Mouse (Mus musculus): ENCODE measurements around the gene Kng2. TPM values are rescaled to one million over a fixed set of nuclear protein-coding genes. Genes with fewer than 3 reads are reported as not detected.
"Not testable (repeated sequence)": the region's sequence is repeated elsewhere in the genome, so short reads cannot be mapped to it uniquely, and the experiment has no call there.

The Kng2 gene
- total RNA-seq (2021) = 8.1 and 9.0 TPM in 2 replicates
- long read RNA-seq, transcript Kng2-203 (11 exons, 1,577 nt) = major isoform, 121 of 172 reads
- long read RNA-seq, transcript Kng2-201 (11 exons, 1,591 nt) = minor isoform, 5 of 172 reads
- long read RNA-seq, partial matches to known transcripts = 4 of 172 reads
- long read RNA-seq, other reads (novel, unspliced or antisense) = 41 of 172 reads

- not testable (repeated sequence) for DNase-seq
These were observed at the start of gene Kng2 for GRCm38 (mm10) chr16:23028966-23029600. Gene Kng2 (minus strand): TSS chr16:23029482.

DNA sequence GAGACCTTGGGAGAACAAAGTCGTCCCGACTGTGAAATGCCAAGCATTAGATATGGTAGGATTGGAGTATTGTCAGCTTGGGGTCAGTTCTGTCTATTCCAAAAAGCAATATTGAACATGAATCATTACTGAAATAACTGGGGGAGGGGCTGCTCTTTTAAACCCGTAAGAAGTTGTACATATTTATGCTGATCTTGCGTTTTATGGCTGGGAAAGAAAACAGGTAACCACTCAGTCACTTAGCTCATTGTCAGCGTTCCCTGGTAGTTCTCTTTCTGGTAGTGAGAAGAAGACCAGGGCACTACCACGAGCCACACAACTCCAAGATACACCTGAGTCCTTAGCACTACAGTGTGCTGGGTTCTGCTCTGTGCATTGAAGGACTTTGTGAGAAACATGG lies 48.2 kb upstream of the Kng2 start:
- DNase-seq = not testable (repeated sequence)

- DNase-seq = not testable (repeated sequence)
These were observed 31.6 kb upstream of the Kng2 start for GRCm38 (mm10) chr16:23060781-23061325.

- not testable (repeated sequence) for DNase-seq
These were observed 30.3 kb upstream of the Kng2 start for GRCm38 (mm10) chr16:23059630-23060029.

DNA sequence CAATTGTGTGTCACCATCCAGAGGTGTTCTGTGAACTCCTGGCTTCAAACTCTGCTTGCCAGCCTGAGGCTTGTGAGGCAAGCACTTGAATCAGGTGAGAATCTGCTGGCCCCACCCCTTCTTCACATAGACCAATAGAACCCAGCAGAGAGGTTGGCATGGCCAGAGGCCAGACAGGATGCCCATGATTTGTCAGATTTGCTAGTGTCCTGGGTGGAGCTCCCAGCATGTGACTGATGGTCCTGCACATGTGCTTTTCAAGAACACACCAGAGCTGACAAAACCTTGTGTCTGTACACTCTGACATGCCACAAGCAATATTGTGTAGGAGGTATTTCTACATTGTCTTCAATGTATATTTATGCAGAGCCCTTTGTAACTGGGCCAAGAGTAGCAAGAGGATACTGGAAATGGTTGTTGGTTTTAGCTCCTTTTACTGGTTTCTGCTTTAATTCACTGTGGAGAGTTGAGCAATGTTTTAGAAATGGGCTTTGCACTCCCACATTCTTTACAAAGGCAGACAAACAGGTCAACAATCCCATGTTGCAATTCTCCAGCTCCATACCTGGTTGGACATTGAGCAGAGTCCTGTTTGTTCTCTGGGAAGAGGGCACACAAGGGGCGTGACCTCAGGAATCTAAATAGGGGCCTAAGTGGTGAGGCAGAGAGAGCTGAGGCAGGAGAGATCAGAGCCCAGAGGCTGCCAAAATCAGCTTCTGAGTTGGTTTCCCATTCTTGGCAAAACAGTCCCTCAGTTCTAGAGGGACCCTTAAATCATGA lies 28.6 kb upstream of the Kng2 start, which contains the start of gene Kng1:
TSS of gene Kng1 (plus strand) at position 198 of the 780 bp plus-strand sequence.
- not testable (repeated sequence) for DNase-seq

DNA sequence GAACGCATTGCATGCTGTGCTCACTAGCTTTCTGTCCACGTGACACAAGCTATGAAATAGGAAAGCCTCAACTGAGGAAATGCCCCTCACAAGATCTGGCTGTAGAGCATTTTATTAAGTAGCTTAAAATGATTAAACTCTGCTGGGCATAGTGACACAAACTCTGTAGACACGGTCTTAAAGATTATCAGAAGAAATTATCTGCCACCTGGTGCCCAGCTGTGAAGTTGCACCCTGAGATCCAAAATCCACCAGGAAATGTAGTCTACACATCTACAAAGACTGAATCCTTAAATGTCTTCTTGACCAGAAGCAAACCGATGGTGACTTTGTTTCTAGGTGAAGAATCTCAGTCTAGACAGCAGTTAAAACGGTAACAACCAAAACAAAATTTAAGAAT lies 17.0 kb upstream of the Kng2 start:
- no peak for DNase-seq

DNA sequence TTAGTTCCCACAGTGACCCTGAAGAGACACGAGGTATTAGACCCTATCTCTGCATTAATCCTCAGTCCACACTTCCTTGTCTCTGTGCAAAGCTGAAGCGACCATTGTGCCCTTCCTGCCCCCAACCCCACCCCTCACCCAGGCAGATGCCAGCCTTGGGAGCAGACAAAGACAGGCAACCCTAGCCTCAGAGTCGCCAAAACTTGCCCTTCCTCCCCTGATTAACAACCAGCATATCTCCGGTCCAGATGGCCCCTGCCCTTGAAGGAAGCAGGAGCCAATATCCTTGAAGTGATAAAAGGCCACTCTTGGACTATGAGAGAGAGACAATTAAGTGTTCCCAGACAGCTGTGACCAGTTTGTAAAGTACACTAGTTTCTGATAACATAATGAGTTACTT lies 11.6 kb upstream of the Kng2 start:
- no peak for DNase-seq

DNA sequence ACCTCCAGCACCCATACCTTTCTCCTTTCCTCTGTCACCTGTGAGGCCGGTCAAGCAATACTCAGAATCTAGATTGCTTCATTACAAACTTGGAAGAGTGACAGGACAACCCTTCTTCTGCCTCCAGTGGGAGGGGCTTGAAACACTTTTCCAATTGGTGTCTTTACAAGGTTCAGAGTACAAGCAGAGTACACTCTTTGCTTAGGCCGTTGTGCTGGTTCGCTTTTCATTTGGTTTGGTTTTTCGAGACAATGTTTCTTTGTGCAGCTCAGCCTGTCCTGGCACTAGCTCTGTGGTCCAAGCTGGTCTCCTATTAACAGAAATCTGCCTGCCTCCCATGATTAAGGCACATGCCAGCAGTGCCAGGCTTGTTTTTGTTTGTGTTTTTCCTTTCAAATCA lies 10.0 kb upstream of the Kng2 start:
- DNase-seq = no peak

DNA sequence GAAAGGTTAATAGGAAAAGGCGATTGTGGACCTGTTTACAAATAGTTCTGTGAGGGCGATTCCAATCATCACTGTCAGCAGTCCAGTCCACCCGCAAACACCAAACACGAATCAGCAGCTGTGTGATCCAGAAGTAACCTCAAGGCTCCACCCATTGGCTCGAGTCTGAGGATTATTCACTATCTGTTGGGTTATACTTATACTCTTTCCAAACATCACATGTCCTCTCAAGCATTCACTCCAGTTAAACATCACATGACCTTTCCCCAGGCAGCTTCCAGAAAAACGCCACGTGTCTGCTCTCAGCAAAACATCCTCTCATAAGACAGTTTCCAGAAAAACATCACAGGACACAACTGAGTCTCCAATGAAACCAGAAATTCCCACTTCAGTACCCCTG lies 8.5 kb upstream of the Kng2 start:
- DNase-seq = no peak

- DNase-seq = no peak
These were observed 4.4 kb upstream of the Kng2 start for GRCm38 (mm10) chr16:23033673-23034072.

DNA sequence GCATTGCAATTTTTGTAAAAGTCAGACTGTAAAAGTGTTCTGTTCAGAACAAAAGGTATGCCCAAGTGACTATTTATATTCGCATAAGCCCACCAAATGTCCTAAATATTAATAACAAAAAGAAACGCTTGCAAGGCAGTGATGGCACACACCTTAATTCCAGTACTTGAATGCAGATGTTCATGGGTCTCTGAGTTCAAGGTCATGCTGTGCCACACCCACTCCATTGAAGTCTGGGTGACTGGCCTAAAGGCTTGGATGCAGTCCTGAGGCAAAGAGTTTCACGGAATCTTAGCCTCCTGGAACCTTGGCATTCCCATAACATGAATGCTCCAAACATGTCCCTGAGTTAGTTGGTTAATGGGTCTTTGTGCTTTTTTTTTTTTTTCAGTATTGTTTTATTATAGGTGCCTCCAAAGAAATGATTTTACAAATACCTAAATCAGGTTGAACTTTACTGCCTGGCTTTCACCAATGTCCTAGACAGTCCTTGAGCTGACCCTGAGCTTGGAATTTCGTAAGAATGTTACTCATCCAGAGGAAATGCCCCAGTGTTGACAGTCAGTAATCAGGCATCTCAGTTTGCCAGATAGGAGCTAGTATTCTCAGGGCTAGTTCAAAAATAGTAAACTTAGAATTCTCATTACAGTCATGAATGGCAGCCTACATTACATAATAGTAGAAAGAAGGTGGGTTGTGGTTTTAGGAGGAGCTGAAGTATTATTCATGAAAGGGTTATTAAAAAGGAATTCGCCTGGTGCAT lies 1.6 kb upstream of the Kng2 start:
- no peak for DNase-seq

DNA sequence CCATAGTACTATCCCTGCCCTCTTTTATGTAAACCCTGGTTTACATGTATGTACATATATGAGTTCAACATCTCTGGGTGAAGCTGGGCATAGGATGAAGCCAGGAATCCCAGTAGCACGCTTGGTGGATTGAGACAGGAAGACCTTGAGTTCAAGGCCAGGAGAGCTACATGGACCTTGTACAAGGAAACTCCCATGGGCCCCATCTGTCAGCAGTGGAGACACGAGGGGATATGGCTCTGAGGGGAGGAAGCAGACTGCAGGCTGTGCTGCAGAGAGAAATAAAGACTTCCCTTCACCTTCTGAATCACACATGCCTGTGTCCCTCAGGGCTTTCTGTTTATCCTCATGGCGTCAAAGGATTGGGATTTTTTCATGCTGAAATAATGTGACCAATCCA lies 1.9 kb downstream of the Kng2 start:
- DNase-seq = not testable (repeated sequence)

DNA sequence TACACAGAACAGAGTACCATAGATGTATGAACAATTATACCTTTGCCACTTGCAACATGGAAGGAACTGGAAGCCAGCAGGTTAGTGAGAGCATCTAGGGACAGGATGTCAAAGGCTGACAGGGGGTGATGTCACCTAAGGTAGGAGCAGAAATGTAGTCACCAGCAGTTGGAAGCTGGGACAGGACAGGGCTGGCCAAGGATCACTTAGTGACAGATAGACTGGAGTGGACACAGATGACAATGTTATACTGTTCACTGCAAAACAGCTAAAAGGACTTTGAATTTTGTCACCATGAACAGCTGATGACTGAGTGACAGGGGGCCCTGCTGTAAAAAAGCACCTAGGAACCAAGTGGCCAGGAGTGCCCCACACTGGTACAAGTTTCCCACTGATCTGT lies 2.7 kb downstream of the Kng2 start:
- DNase-seq = no peak

DNA sequence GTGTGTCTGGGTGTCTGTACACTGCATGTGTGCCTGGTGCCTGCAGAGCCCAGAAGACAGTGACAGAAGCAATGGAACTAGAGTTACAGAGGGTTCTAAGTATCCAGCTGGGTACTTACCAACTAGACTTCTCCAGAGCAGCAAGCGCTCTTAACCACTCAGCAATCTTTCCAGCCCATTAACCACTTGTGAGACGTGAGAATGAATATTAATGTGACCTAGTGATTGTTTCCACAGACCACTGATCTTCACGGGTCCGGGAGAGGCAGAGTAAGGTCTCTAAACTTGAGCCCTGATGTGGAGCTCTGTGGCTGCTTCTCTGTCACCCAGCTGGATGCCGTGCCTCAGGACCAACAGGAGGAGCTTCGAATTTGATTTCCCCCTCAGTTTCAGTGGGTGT lies 4.2 kb downstream of the Kng2 start:
- no peak for DNase-seq

GRCm38 (mm10) chr16:23020571-23020970 lies 8.7 kb downstream of the Kng2 start:
- not testable (repeated sequence) for DNase-seq

- not testable (repeated sequence) for DNase-seq
These were observed 14.6 kb downstream of the Kng2 start for GRCm38 (mm10) chr16:23014645-23015044.

DNA sequence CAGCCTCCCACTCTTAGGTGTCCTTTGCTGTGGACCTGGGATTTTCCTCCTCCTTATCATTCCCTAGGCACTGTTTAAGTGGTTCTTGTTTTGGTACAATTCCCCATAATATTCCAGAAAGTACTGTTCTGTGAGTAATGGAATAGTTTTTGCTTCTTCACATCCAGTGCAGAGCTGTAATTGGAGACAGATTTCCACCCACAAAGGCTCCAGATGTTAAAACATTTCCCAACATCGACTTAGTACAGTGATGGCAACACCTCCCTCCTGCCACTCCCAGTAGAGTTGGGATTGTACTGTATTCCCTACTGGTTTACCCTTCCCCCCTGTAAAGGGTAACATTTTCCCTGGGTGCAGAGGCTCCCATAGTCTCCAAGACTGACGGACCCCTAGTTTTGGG lies 15.5 kb downstream of the Kng2 start:
- DNase-seq = not testable (repeated sequence)

DNA sequence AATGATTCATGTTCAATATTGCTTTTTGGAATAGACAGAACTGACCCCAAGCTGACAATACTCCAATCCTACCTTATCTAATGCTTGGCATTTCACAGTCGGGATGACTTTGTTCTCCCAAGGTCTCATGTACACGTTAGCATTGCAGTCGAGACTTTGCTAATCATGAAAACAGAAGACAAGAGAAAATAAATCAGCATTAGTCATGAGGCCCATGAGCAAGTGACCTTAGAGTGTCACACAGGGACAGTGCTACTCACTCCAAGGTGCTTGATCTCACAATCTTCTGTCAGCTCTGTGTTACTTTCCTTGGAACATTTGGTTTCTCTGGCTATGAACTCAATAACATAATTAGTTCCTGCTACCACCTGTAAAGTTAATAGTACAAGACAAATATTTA lies 32.3 kb downstream of the Kng2 start:
- not testable (repeated sequence) for DNase-seq

GRCm38 (mm10) chr16:22967383-22968030 lies 61.8 kb downstream of the Kng2 start:
- no peak for DNase-seq

DNA sequence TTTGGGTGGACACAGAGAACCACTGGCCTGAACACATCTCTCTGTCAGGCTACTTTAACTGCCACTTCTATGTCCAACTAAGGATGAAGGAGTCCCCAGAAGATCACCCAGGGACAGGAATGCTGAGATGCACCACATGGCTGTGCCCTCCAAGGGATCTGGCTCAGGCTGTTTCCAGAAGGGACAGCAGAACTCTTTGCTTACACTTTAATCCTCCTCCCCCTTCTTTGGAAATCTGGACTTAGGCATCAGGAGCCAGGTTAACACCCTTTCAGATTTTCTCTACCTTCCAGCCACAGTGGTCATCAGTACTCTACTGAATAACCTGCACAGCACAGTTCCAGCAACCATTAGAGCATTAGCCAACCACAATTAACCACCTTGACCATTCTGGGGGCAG lies 66.0 kb downstream of the Kng2 start:
- DNase-seq = no peak

- DNase-seq = no peak
These were observed 67.0 kb downstream of the Kng2 start for GRCm38 (mm10) chr16:22962256-22962655.

GRCm38 (mm10) chr16:22961073-22961472 lies 68.2 kb downstream of the Kng2 start:
- no peak for DNase-seq
